ENCODE assay signal across 8 mouse cellular contexts in genomic region chr5:92434571-92434985, GRCm38 (mm10). TPM values are rescaled to one million over a fixed set of nuclear protein-coding genes. Genes with fewer than 3 reads are reported as not detected.
DNase-seq lines count a peak whose midpoint lies in the region; ATAC-seq and TF ChIP-seq lines count a peak whose summit lies in the region.

No protein-coding gene starts in this region.

- H3K4me2 ChIP-seq in heart, embryonic 14.5 days (ENCODE audit: low read length), result peak overlapping the region; percentile 95
- peak overlapping the region; percentile 58 for H3K4me2 ChIP-seq in embryonic facial prominence, embryonic 15.5 days (replicated peaks)
- peak overlapping the region; percentile 82 for H3K4me2 ChIP-seq in midbrain, embryonic 15.5 days

- intact Hi-C loops in left cerebral cortex, postnatal 10 days (cut with DNase I), result loop anchor here (2.0 kb wide), 1 partner anchor 70 kb away; no protein-coding TSS in a partner anchor

- H3K9ac ChIP-seq in heart, embryonic 14.5 days (ENCODE audit: low read length), result peak overlapping the region; percentile 91
- peak overlapping the region; percentile 97 for H3K9ac ChIP-seq in ES-E14 (ENCODE audit: insufficient read depth, low read depth, low read length, poor library complexity, severe bottlenecking)
- H3K9ac ChIP-seq in embryonic facial prominence, embryonic 15.5 days, result peak overlapping the region; percentile 85
- peak overlapping the region; percentile 97 for H3K9ac ChIP-seq in midbrain, embryonic 15.5 days

- peaks cover 9% of the 10 kb centered on the region for H3K36me3 ChIP-seq in heart, embryonic 14.5 days (ENCODE audit: control insufficient read depth, insufficient read depth, low read length)
- H3K36me3 ChIP-seq in ES-E14 (ENCODE audit: control insufficient read depth, insufficient read depth, low read length, poor library complexity, severe bottlenecking), result peaks cover 7% of the 10 kb centered on the region
- H3K36me3 ChIP-seq in embryonic facial prominence, embryonic 15.5 days, result peaks cover 4% of the 10 kb centered on the region; the same call in 1 of the 2 replicates
- no peaks in the 10 kb centered on the region for H3K36me3 ChIP-seq in midbrain, embryonic 15.5 days (replicated peaks)

- H3K27me3 ChIP-seq in heart, embryonic 14.5 days (ENCODE audit: control insufficient read depth, insufficient read depth, low read length), result no peaks in the 10 kb centered on the region
- H3K27me3 ChIP-seq in embryonic facial prominence, embryonic 15.5 days, result no peaks in the 10 kb centered on the region
- no peaks in the 10 kb centered on the region for H3K27me3 ChIP-seq in midbrain, embryonic 15.5 days (replicated peaks)

- peak overlapping the region; percentile 80 to 91 for H3K4me3 ChIP-seq in heart, embryonic 14.5 days (ENCODE audit: control insufficient read depth in 1 of 2, insufficient read depth in 1 of 2, low read depth in 1 of 2, low read length in 2 of 2)
- H3K4me3 ChIP-seq in ES-E14 (ENCODE audit: insufficient read depth in 1 of 2, low read depth in 1 of 2, low read length in 2 of 2, poor library complexity in 1 of 2, severe bottlenecking in 1 of 2), result peak overlapping the region; percentile 83 to 98
- peak overlapping the region; percentile 92 for H3K4me3 ChIP-seq in embryonic facial prominence, embryonic 15.5 days (replicated peaks)
- H3K4me3 ChIP-seq in midbrain, embryonic 15.5 days, result peak overlapping the region; percentile 98

- WGBS in heart, embryonic 14.5 days, result under 1% methylated on average over 36 of the region's 39 CpGs
- WGBS in embryonic facial prominence, embryonic 15.5 days, result 0% methylated on average over 39 of the region's 39 CpGs
- WGBS in midbrain, embryonic 15.5 days, result under 1% methylated on average over 32 of the region's 39 CpGs

- peak; percentile 50 for ATAC-seq in heart, embryonic 14.5 days (ENCODE audit: insufficient number of reproducible peaks, insufficient read depth, low FRiP score, low read depth)
- ATAC-seq in embryonic facial prominence, embryonic 15.5 days (ENCODE audit: insufficient number of reproducible peaks, low FRiP score, low TSS enrichment, low read depth), result peak; percentile 56
- ATAC-seq in midbrain, embryonic 15.5 days (replicated peaks), result peak; percentile 78

- peaks cover 0 to 14% of the 10 kb centered on the region in 2 experiments; a peak in 3 of 4 replicates for H3K4me1 ChIP-seq in heart, embryonic 14.5 days (ENCODE audit: control insufficient read depth in 2 of 2, insufficient read depth in 2 of 2, low read length in 2 of 2)
- H3K4me1 ChIP-seq in ES-E14 (ENCODE audit: control insufficient read depth in 2 of 2, insufficient read depth in 2 of 2, low read length in 2 of 2, poor library complexity in 1 of 2), result peaks cover 0 to 3% of the 10 kb centered on the region in 2 experiments; a peak in 2 of 4 replicates
- peaks cover 10% of the 10 kb centered on the region; the same call in 1 of the 2 replicates for H3K4me1 ChIP-seq in embryonic facial prominence, embryonic 15.5 days
- peaks cover 19% of the 10 kb centered on the region for H3K4me1 ChIP-seq in midbrain, embryonic 15.5 days

- in situ Hi-C loops in ES-E14 (cut with MboI; ENCODE audit: low sequenced_read_pairs in 2 of 2, unreplicated experiment in 2 of 2), result no loop called here

- H3K27ac ChIP-seq in heart, embryonic 14.5 days (replicated peaks in 1 of 2; ENCODE audit: control insufficient read depth in 1 of 2, insufficient read depth in 1 of 2, low read depth in 2 of 2, low read length in 2 of 2), result peak overlapping the region; percentile 78 to 85
- H3K27ac ChIP-seq in ES-E14 (ENCODE audit: insufficient read depth, low read depth, low read length, poor library complexity, severe bottlenecking), result peak overlapping the region; percentile 81
- peak overlapping the region; percentile 86 for H3K27ac ChIP-seq in embryonic facial prominence, embryonic 15.5 days (replicated peaks)
- H3K27ac ChIP-seq in midbrain, embryonic 15.5 days, result peak overlapping the region; percentile 84

- DNase-seq in heart, postnatal 4 days, result no peak
- DNase-seq in ES-E14 (ENCODE audit: low read depth, low spot score), result peak; percentile 20
- peak; percentile 31 to 57 for DNase-seq in kidney, postnatal 36 days
- no peak for DNase-seq in left cerebral cortex, postnatal 10 days (ENCODE audit: extremely low spot score in 1 of 2, low spot score in 2 of 2)
- no peak for DNase-seq in cerebellum, adult 11-12 months

- no peaks in the 10 kb centered on the region for H3K9me3 ChIP-seq in heart, embryonic 14.5 days (ENCODE audit: control insufficient read depth, low read length)
- H3K9me3 ChIP-seq in ES-E14 (ENCODE audit: control insufficient read depth, insufficient read depth, low read depth, low read length), result no peaks in the 10 kb centered on the region
- H3K9me3 ChIP-seq in embryonic facial prominence, embryonic 15.5 days (replicated peaks), result no peaks in the 10 kb centered on the region
- H3K9me3 ChIP-seq in midbrain, embryonic 15.5 days, result no peaks in the 10 kb centered on the region

TF ChIP-seq in ES-E14, 5 proteins besides CTCF, POLR2A, EP300 and RAD21:
- no peak for TF ChIP-seq MAFK (IDR thresholded peaks at IDR 0.05; ENCODE audit: insufficient read depth, low read depth, low read length)

RNA-seq across cellular contexts. Expression of gene Nup54, which starts 0.4 kb away (rescaled TPM):
- 35.4 and 35.9 TPM in 2 replicates for polyA plus RNA-seq in heart, embryonic 14.5 days (2014; fragmentation: Nextera tagmentation; extraction: Ambion mirVana)
- 10 to 100 TPM; 29.0 to 29.2 TPM for total RNA-seq in heart, postnatal 4 days (2021)
- 62.2 and 63.2 TPM in 2 replicates for total RNA-seq in ES-E14 (2012; rRNA removed)
- 38.9 and 40.0 TPM in 2 replicates for polyA plus RNA-seq in embryonic facial prominence, embryonic 15.5 days (2015; fragmentation: Nextera tagmentation; extraction: Ambion mirVana)
- 50.5 and 56.4 TPM in 2 replicates for polyA plus RNA-seq in midbrain, embryonic 15.5 days (2015; fragmentation: Nextera tagmentation; extraction: Ambion mirVana)
- total RNA-seq in left cerebral cortex, postnatal 10 days (2021), result 10 to 100 TPM; 38.0 to 41.7 TPM

Comparison
In these comparisons a context has a peak if more than half of its experiments do, and no peak if none do; other contexts are left out.
1. DNase-seq: peak in ES-E14 (single experiment) and kidney, postnatal 36 days (2 of 2); none in heart, postnatal 4 days (single experiment), left cerebral cortex, postnatal 10 days (0 of 2) and cerebellum, adult 11-12 months (single experiment).
2. Peak in every context shown above with its lines, with median percentiles within 50 percentile points of each other: ATAC-seq, H3K27ac ChIP-seq, H3K4me2 ChIP-seq, H3K4me3 ChIP-seq and H3K9ac ChIP-seq.